Mouse (Mus musculus) bone marrow, adult 2 months (tissue): ENCODE results near the gene Krt33a. TPM values are rescaled to one million over a fixed set of nuclear protein-coding genes. Genes with fewer than 3 reads are reported as not detected.

Experiments used
- H3K27ac ChIP-seq: fragments of 200-500 bp; 2 replicates; pipeline ENCODE4 v1.5.1; 2012; ENCODE audit warnings: low read depth, mild to moderate bottlenecking, control low read depth, inconsistent platforms, low read length; ENCODE audit not compliant: control insufficient read depth, poor library complexity, insufficient read depth
- H3K4me1 ChIP-seq: fragments of 200-500 bp; 2 replicates; pipeline ENCODE4 v1.6.1; 2011; ENCODE audit warnings: low read length; ENCODE audit not compliant: control insufficient read depth, insufficient read depth
- H3K4me3 ChIP-seq: fragments of 200-500 bp; replicated peaks from 2 replicates; pipeline ENCODE3; 2011; ENCODE audit warnings: mild to moderate bottlenecking, low read depth, low read length, control low read depth; ENCODE audit not compliant: control insufficient read depth
- CTCF ChIP-seq: fragments of 200-500 bp; IDR thresholded peaks from 2 replicates; pipeline ENCODE4 v1.5.1; 2011; ENCODE audit warnings: low read length, control low read depth; ENCODE audit not compliant: control insufficient read depth, insufficient read depth
- POLR2A ChIP-seq: fragments of 200-500 bp; IDR thresholded peaks from 2 replicates; pipeline ENCODE4 v1.6.1; 2011; ENCODE audit warnings: low read depth, mild to moderate bottlenecking, control low read depth, low read length, borderline replicate concordance; ENCODE audit not compliant: control insufficient read depth
- WGBS: fragments of 180-500 bp; shearing (Covaris S2); methylation state at CpG from one replicate; pipeline ENCODE4 v1.1.7; 2018; 5-methylcytosine and 5-hydroxymethylcytosine counted together
- polyA plus RNA-seq: library from polyadenylated mRNA; stranded (reverse); fragments of >200 nt; gene quantifications from 2 replicates; pipeline ENCODE4 v1.2.4, GENCODE M21; 2011; ENCODE audit warnings: low replicate concordance; ENCODE audit not compliant: missing spikeins, insufficient read depth, insufficient read length

Krt33a gene
- polyA plus RNA-seq, 1 experiment = not detected

GRCm38 (mm10) chr11:100021438-100021837, 5.4 kb upstream of the Krt33a start:
- H3K27ac ChIP-seq = no peak overlapping the region
- TF ChIP-seq POLR2A (no peak), CTCF (no peak)
- no peaks in the 10 kb centered on the region for H3K4me1 ChIP-seq
- no peak overlapping the region for H3K4me3 ChIP-seq
- 78% methylated on average over 5 of the region's 5 CpGs for WGBS

- H3K27ac ChIP-seq = no peak overlapping the region
- TF ChIP-seq CTCF (no peak), POLR2A (no peak)
- H3K4me3 ChIP-seq = no peak overlapping the region
- H3K4me1 ChIP-seq = no peaks in the 10 kb centered on the region
- 53% methylated on average over 1 of the region's 1 CpGs for WGBS
These were observed 3.5 kb upstream of the Krt33a start for GRCm38 (mm10) chr11:100019466-100019865.

GRCm38 (mm10) chr11:100013691-100014171, 2.3 kb downstream of the Krt33a start:
- 67% methylated on average over 4 of the region's 4 CpGs for WGBS
- TF ChIP-seq POLR2A = no peak
- TF ChIP-seq CTCF = no peak
- Histone ChIP-seq H3K4me3 (no peak overlapping the region), H3K27ac (no peak overlapping the region), H3K4me1 (no peaks in the 10 kb centered on the region)

GRCm38 (mm10) chr11:100010682-100011081, 5.3 kb downstream of the Krt33a start:
- WGBS = 66% methylated on average over 5 of the region's 5 CpGs
- no peaks in the 10 kb centered on the region for H3K4me1 ChIP-seq
- no peak overlapping the region for H3K4me3 ChIP-seq
- H3K27ac ChIP-seq = no peak overlapping the region
- TF ChIP-seq POLR2A = no peak
- no peak for TF ChIP-seq CTCF

- 77% methylated on average over 5 of the region's 5 CpGs for WGBS
- TF ChIP-seq CTCF (no peak), POLR2A (no peak)
- no peak overlapping the region for H3K27ac ChIP-seq
These were observed 7.7 kb downstream of the Krt33a start for GRCm38 (mm10) chr11:100008336-100008735.

GRCm38 (mm10) chr11:100006624-100007023, 9.4 kb downstream of the Krt33a start:
- no peak overlapping the region for H3K4me3 ChIP-seq
- TF ChIP-seq POLR2A (no peak), CTCF (0 out of 2 replicates have a peak, but pooled peaks have one; percentile 14)
- 50% methylated on average over 3 of the region's 3 CpGs for WGBS
- no peak overlapping the region for H3K27ac ChIP-seq
- no peaks in the 10 kb centered on the region for H3K4me1 ChIP-seq

More at GRCm38 (mm10) chr11:100008336-100008735, 7.7 kb downstream of the Krt33a start:
- no peaks in the 10 kb centered on the region for H3K4me1 ChIP-seq
- H3K4me3 ChIP-seq = no peak overlapping the region

GRCm38 (mm10) chr11:100005905-100006304, 10.1 kb downstream of the Krt33a start:
- Histone ChIP-seq H3K4me3 (no peak overlapping the region), H3K4me1 (no peaks in the 10 kb centered on the region), H3K27ac (no peak overlapping the region)
- 79% methylated on average over 8 of the region's 8 CpGs for whole genome bisulfite sequencing
- TF ChIP-seq CTCF = no peak
- no peak for TF ChIP-seq POLR2A

- no peak overlapping the region for H3K27ac ChIP-seq
- no peaks in the 10 kb centered on the region for H3K4me1 ChIP-seq
- no peak overlapping the region for H3K4me3 ChIP-seq
- TF ChIP-seq POLR2A (no peak), CTCF (peak; percentile 34; the same call in 1 of the 2 replicates)
- 23% methylated on average over 6 of the region's 6 CpGs for WGBS
These were observed 11.2 kb downstream of the Krt33a start for GRCm38 (mm10) chr11:100004846-100005245.

GRCm38 (mm10) chr11:99999091-99999490, 16.9 kb downstream of the Krt33a start:
- Histone ChIP-seq H3K4me3 (no peak overlapping the region), H3K4me1 (no peaks in the 10 kb centered on the region), H3K27ac (no peak overlapping the region)
- 84% methylated on average over 7 of the region's 7 CpGs for WGBS
- TF ChIP-seq CTCF = no peak
- TF ChIP-seq POLR2A = no peak
